Mouse (Mus musculus): ENCODE data around the gene Erich4. TPM values are rescaled to one million over a fixed set of nuclear protein-coding genes. Genes with fewer than 3 reads are reported as not detected.

Gene Erich4
- not detected for polyA plus RNA-seq (2012; fragmentation: generic; extraction: Trizol)

DNA sequence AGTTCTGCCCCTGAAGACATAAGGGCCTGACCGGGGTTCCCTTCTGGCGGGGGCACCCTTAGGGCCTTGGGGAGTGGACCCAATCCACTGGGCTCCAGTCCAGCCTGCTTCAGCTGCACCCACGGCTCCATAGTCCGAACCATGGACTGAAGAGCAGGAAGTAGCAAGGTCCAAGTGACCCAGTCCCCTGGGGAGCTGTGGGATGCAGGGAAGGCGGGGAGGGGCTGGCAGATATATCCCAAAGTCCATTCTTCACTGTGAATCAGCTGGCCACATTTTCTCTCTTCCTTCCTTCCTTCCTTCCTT lies at the start of gene Erich4:
Gene Erich4 (minus strand): TSS at position 187 of the 306 bp plus-strand sequence.
- peaks cover 31% of the 10 kb centered on the region for H3K27me3 ChIP-seq (ENCODE audit: control insufficient read depth, insufficient read depth, insufficient read length)
- TF ChIP-seq E2F4 (IDR thresholded peaks at IDR 0.05; ENCODE audit: insufficient read depth) (no peak), CEBPB (IDR thresholded peaks at IDR 0.05; ENCODE audit: insufficient read depth, poor library complexity, severe bottlenecking) (no peak), MYOG (IDR thresholded peaks at IDR 0.05; ENCODE audit: control insufficient read depth in 1 of 3, insufficient read depth in 1 of 3, insufficient read length in 2 of 3, low read depth in 2 of 3) (no peak), MYOD1 (IDR thresholded peaks at IDR 0.05; ENCODE audit: control insufficient read depth in 1 of 3, insufficient read length in 2 of 3, low read depth in 2 of 3) (no peak), MAX (IDR thresholded peaks at IDR 0.05; ENCODE audit: low read depth) (no peak), USF1 (IDR thresholded peaks at IDR 0.05; ENCODE audit: low read depth) (no peak), POLR2AphosphoS2 (IDR thresholded peaks at IDR 0.05; ENCODE audit: insufficient read length, low read depth) (no peak), REST (IDR thresholded peaks at IDR 0.05; ENCODE audit: insufficient read depth, insufficient read length) (no peak), SRF (IDR thresholded peaks at IDR 0.05; ENCODE audit: control insufficient read depth, insufficient read length, low read depth) (no peak), POLR2A (IDR thresholded peaks at IDR 0.05; ENCODE audit: insufficient read length, low read depth) (no peak)
- H3K79me2 ChIP-seq (ENCODE audit: control insufficient read depth, insufficient read depth), result no peaks in the 10 kb centered on the region
- H3K4me2 ChIP-seq (ENCODE audit: low read depth), result no peak within 1 kb of the TSS
- H3ac ChIP-seq (ENCODE audit: control insufficient read depth, insufficient read length), result no peak within 1 kb of the TSS
- no peak within 1 kb of the TSS for H3K4me3 ChIP-seq
- H3K36me3 ChIP-seq (ENCODE audit: control insufficient read depth, insufficient read depth), result no peaks in the 10 kb centered on the region

DNA sequence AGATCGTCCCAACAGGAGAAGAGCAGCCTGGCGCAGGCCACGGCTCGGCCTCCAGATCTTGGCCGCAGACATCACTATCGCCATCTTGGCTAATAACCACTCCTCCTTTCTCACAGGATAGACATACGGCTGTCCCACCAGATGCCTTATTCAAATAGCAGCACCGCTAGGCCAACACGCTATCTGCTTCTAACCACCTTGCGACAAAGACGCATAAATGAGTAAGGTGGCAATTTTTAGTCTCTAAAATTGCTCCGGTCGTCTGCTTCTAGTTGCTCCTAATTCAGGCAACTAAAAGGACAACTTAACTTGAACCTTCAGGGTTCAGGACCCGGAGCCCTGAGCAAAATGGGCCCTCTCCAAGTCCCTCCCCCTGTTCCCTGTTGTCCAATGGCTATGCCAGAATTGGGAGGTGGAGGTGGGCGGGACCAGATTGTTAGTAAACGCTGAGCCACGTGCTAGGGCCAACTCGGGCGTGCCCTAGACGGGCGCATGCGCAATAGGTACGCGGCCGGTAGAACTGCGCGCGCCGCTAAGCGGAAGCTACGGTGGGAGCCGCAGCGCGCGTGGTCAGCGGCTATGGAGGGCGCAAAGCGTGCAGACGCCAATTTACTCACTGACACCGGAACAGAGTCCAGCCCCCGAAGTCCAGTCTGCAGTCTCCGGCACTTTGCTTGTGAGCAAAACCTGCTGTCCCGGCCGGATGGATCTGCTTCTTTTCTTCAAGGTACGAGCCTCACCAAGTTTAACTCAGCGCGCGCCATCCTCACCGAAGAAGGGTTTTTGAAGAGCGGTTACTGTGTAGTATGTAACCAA lies 43.2 kb upstream of the Erich4 start, which contains the start of the genes Bckdha and Exosc5:
Gene Bckdha (minus strand): TSS at position 325 of the 816 bp plus-strand sequence.
Gene Exosc5 (plus strand): TSS at position 508 of the 816 bp plus-strand sequence.
- H3ac ChIP-seq (ENCODE audit: control insufficient read depth, insufficient read length), result peak within 1 kb of the TSS; percentile 11
- peak within 1 kb of the TSS; percentile 75 for H3K4me3 ChIP-seq
- no peaks in the 10 kb centered on the region for H3K27me3 ChIP-seq (ENCODE audit: control insufficient read depth, insufficient read depth, insufficient read length)
- H3K79me2 ChIP-seq (ENCODE audit: control insufficient read depth, insufficient read depth), result no peaks in the 10 kb centered on the region
- TF ChIP-seq TCF12 (IDR thresholded peaks at IDR 0.05; ENCODE audit: insufficient read depth, poor library complexity, severe bottlenecking) (no peak), USF1 (IDR thresholded peaks at IDR 0.05; ENCODE audit: low read depth) (peak; percentile 62), POLR2A (IDR thresholded peaks at IDR 0.05; ENCODE audit: insufficient read length, low read depth) (peak; percentile 89), E2F4 (IDR thresholded peaks at IDR 0.05; ENCODE audit: insufficient read depth) (no peak), MYOG (IDR thresholded peaks at IDR 0.05; ENCODE audit: control insufficient read depth in 1 of 3, insufficient read depth in 1 of 3, insufficient read length in 2 of 3, low read depth in 2 of 3) (no peak), POLR2AphosphoS2 (IDR thresholded peaks at IDR 0.05; ENCODE audit: insufficient read length, low read depth) (peak; percentile 87), SRF (IDR thresholded peaks at IDR 0.05; ENCODE audit: control insufficient read depth, insufficient read length, low read depth) (no peak), REST (IDR thresholded peaks at IDR 0.05; ENCODE audit: insufficient read depth, insufficient read length) (no peak), MAX (IDR thresholded peaks at IDR 0.05; ENCODE audit: low read depth) (peak; percentile 100), CEBPB (IDR thresholded peaks at IDR 0.05; ENCODE audit: insufficient read depth, poor library complexity, severe bottlenecking) (no peak), TCF3 (IDR thresholded peaks at IDR 0.05; ENCODE audit: insufficient read length, low read depth) (no peak)
- H3K36me3 ChIP-seq (ENCODE audit: control insufficient read depth, insufficient read depth), result no peaks in the 10 kb centered on the region
- peak within 1 kb of the TSS; percentile 93 for H3K4me2 ChIP-seq (ENCODE audit: low read depth)

DNA sequence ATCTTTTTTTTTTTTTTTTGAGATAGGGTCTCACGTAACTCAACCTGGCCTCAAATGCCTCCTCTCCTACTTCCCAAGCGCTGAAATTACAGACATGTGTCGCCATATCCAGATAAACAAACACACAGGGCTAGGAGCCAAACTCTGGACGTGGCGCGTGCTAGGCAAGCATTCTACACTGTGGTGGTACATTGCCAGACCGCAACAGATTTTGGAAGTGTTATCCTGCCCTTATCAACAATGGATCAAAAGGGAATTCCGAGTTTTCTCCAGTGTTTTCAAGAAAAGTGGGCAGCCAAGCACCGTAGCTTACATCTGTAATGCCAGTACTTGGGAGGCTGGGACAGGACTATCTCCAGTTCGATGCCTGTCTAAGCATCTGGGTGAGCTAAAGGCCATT lies 42.1 kb upstream of the Erich4 start:
- Histone ChIP-seq H3K79me2 (ENCODE audit: control insufficient read depth, insufficient read depth) (no peaks in the 10 kb centered on the region), H3K36me3 (ENCODE audit: control insufficient read depth, insufficient read depth) (no peaks in the 10 kb centered on the region), H3K4me3 (peak overlapping the region; percentile 75), H3ac (ENCODE audit: control insufficient read depth, insufficient read length) (peak overlapping the region; percentile 11), H3K27me3 (ENCODE audit: control insufficient read depth, insufficient read depth, insufficient read length) (no peaks in the 10 kb centered on the region), H3K4me2 (ENCODE audit: low read depth) (peak overlapping the region; percentile 93)
- TF ChIP-seq REST (IDR thresholded peaks at IDR 0.05; ENCODE audit: insufficient read depth, insufficient read length) (no peak), POLR2AphosphoS2 (IDR thresholded peaks at IDR 0.05; ENCODE audit: insufficient read length, low read depth) (no peak), E2F4 (IDR thresholded peaks at IDR 0.05; ENCODE audit: insufficient read depth) (no peak), TCF3 (IDR thresholded peaks at IDR 0.05; ENCODE audit: insufficient read length, low read depth) (no peak), MYOG (IDR thresholded peaks at IDR 0.05; ENCODE audit: control insufficient read depth in 1 of 3, insufficient read depth in 1 of 3, insufficient read length in 2 of 3, low read depth in 2 of 3) (no peak), MAX (IDR thresholded peaks at IDR 0.05; ENCODE audit: low read depth) (no peak), TCF12 (IDR thresholded peaks at IDR 0.05; ENCODE audit: insufficient read depth, poor library complexity, severe bottlenecking) (no peak), POLR2A (IDR thresholded peaks at IDR 0.05; ENCODE audit: insufficient read length, low read depth) (no peak), SRF (IDR thresholded peaks at IDR 0.05; ENCODE audit: control insufficient read depth, insufficient read length, low read depth) (no peak), USF1 (IDR thresholded peaks at IDR 0.05; ENCODE audit: low read depth) (no peak), CEBPB (IDR thresholded peaks at IDR 0.05; ENCODE audit: insufficient read depth, poor library complexity, severe bottlenecking) (no peak), MYOD1 (IDR thresholded peaks at IDR 0.05; ENCODE audit: control insufficient read depth in 1 of 3, insufficient read length in 2 of 3, low read depth in 2 of 3) (no peak)

DNA sequence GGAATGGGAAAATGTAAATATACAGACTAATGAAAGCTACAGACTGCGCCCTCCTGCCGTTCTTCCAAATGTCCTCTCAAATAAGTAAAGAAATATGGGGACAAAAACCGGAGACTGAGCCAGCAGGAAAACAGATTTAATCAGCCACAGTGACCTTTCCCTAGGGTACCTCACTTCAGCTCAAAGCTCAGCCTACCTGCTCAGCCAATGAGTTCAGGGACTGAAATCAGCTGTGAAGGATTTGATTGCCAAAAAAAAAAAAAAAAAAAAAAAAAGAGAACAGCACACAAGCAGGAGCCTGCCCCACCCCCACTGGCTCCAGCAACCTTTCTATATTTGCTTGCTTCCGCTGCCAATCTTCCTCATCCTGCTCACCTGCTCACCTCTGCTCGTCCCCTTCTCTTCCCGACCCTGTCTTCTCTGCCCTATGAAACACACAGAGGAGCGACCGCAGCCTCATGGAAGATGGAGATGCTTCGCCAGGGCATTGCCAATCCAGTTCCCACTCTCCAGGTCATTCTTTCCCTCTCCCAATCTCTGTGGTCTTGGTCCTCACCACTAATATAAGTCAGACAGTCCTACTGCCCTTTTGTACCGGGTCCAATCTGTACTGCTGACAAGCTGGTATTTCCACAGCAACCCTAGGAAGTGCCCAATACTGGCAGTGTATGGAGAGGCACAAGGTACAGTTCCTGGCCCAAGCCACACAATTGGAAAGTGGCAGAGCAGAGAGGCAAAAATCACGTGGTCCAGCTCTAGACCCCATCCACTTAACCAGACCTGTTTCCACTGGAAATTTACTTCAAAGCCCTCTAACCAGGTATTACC lies 40.1 kb upstream of the Erich4 start:
- no peak overlapping the region for H3K4me2 ChIP-seq (ENCODE audit: low read depth)
- H3K4me3 ChIP-seq, result no peak overlapping the region
- no peaks in the 10 kb centered on the region for H3K36me3 ChIP-seq (ENCODE audit: control insufficient read depth, insufficient read depth)
- TF ChIP-seq POLR2AphosphoS2 (IDR thresholded peaks at IDR 0.05; ENCODE audit: insufficient read length, low read depth), result no peak
- H3K79me2 ChIP-seq (ENCODE audit: control insufficient read depth, insufficient read depth), result no peaks in the 10 kb centered on the region
- H3K27me3 ChIP-seq (ENCODE audit: control insufficient read depth, insufficient read depth, insufficient read length), result no peaks in the 10 kb centered on the region
- no peak overlapping the region for H3ac ChIP-seq (ENCODE audit: control insufficient read depth, insufficient read length)

All from myocyte (in vitro differentiated cells).